In genomic region chr13:9380740-9381410, GRCm38 (mm10) we compare ENCODE assay signal across 23 mouse cellular contexts.
DNase-seq lines count a peak whose midpoint lies in the region; ATAC-seq lines count a peak whose summit lies in the region.
"Had no signal": no experiment of that assay in that cellular context is flagged by ENCODE, and none has a peak within 500 bp of the region (broad histone marks: within the 10 kb centered on the region; RNA-seq: fewer than 3 reads in every experiment).

No protein-coding gene starts in this region.

- H3K9me3 ChIP-seq in intestine, embryonic 16.5 days (ENCODE audit: control insufficient read depth, low read length), result no peaks in the 10 kb centered on the region
- H3K9me3 ChIP-seq: embryonic facial prominence, embryonic 12.5 days; heart, embryonic 12.5 days; hindbrain, embryonic 15.5 days; limb, embryonic 15.5 days; liver, embryonic 15.5 days; neural tube, embryonic 13.5 days had no signal

- peak; percentile 61 for DNase-seq in 3T3-L1 (ENCODE audit: low read depth, low spot score)
- peak; percentile 39 for DNase-seq in brain, adult 2 months (ENCODE audit: low read depth, low spot score)
- no peak for DNase-seq in layer of hippocampus, postnatal 10 days (ENCODE audit: low spot score in 2 of 2)
- no peak for DNase-seq in thymus, postnatal 36 days
- DNase-seq: cerebellum, adult 8-10 months; gastrocnemius, postnatal 36 days; kidney, adult 11 months; right cerebral cortex, postnatal 14 days; spleen, adult 18-20 months; thymus, adult 18-20 months had no signal

- H3K4me1 ChIP-seq in intestine, embryonic 16.5 days (ENCODE audit: control insufficient read depth, insufficient read depth, low read length), result no peaks in the 10 kb centered on the region
- H3K4me1 ChIP-seq: embryonic facial prominence, embryonic 12.5 days; limb, embryonic 15.5 days; liver, embryonic 15.5 days; midbrain, embryonic 12.5 days had no signal

- no peaks in the 10 kb centered on the region for H3K27me3 ChIP-seq in intestine, embryonic 16.5 days (replicated peaks; ENCODE audit: control insufficient read depth, insufficient read depth, low read length)
- H3K27me3 ChIP-seq: embryonic facial prominence, embryonic 12.5 days; heart, embryonic 12.5 days; hindbrain, embryonic 15.5 days; limb, embryonic 15.5 days; liver, embryonic 15.5 days; midbrain, embryonic 12.5 days; neural tube, embryonic 13.5 days had no signal

- no peaks in the 10 kb centered on the region; the same call in 1 of the 2 replicates for H3K36me3 ChIP-seq in intestine, embryonic 16.5 days (ENCODE audit: control insufficient read depth, insufficient read depth, low read length)
- H3K36me3 ChIP-seq: embryonic facial prominence, embryonic 12.5 days; heart, embryonic 12.5 days; hindbrain, embryonic 15.5 days; limb, embryonic 15.5 days; liver, embryonic 15.5 days; midbrain, embryonic 12.5 days; neural tube, embryonic 13.5 days had no signal

- H3K4me2 ChIP-seq in intestine, embryonic 16.5 days (ENCODE audit: low read depth, low read length), result no peak overlapping the region
- H3K4me2 ChIP-seq: embryonic facial prominence, embryonic 12.5 days; heart, embryonic 12.5 days; hindbrain, embryonic 15.5 days; limb, embryonic 15.5 days; liver, embryonic 15.5 days; midbrain, embryonic 12.5 days; neural tube, embryonic 13.5 days had no signal

- peak; percentile 45 for ATAC-seq in CD4-positive, CD25-positive, alpha-beta regulatory T cell, adult 4 months
- peak; percentile 64 for ATAC-seq in inflammation-experienced regulatory T-cells, adult 6 months
- no peak for ATAC-seq in intestine, embryonic 16.5 days
- ATAC-seq: forebrain, embryonic 14.5 days had no signal

- H3K27ac ChIP-seq in intestine, embryonic 16.5 days (ENCODE audit: low read length), result no peak overlapping the region
- H3K27ac ChIP-seq: embryonic facial prominence, embryonic 12.5 days; hindbrain, embryonic 15.5 days; kidney, postnatal 0 days; limb, embryonic 15.5 days; liver, embryonic 15.5 days; macrophage; midbrain, embryonic 12.5 days; neural tube, embryonic 13.5 days had no signal

- no peak overlapping the region for H3K9ac ChIP-seq in intestine, embryonic 16.5 days (ENCODE audit: low read depth, low read length)
- H3K9ac ChIP-seq: embryonic facial prominence, embryonic 12.5 days; heart, embryonic 12.5 days; hindbrain, embryonic 15.5 days; limb, embryonic 15.5 days; liver, embryonic 15.5 days; midbrain, embryonic 12.5 days; neural tube, embryonic 13.5 days had no signal

- no peak overlapping the region for H3K4me3 ChIP-seq in intestine, embryonic 16.5 days (ENCODE audit: low read length)
- H3K4me3 ChIP-seq: embryonic facial prominence, embryonic 12.5 days; heart, embryonic 12.5 days; hindbrain, embryonic 15.5 days; limb, embryonic 15.5 days; liver, embryonic 15.5 days; midbrain, embryonic 12.5 days; neural tube, embryonic 13.5 days had no signal

- WGBS in intestine, embryonic 16.5 days, result 82% methylated on average over 5 of the region's 5 CpGs

Comparison
In these comparisons a context has a peak if more than half of its experiments do, and no peak if none do; other contexts are left out.
1. DNase-seq: peak in 3T3-L1 (single experiment) and brain, adult 2 months (single experiment); none in layer of hippocampus, postnatal 10 days (0 of 2) and thymus, postnatal 36 days (0 of 2).